Mouse (Mus musculus) left cerebral cortex, adult 2 months (tissue): ENCODE data around the gene Tbc1d1. TPM values are rescaled to one million over a fixed set of nuclear protein-coding genes. Genes with fewer than 3 reads are reported as not detected.

ENCODE experiments used
- DNase-seq, 2 experiments: peaks; one replicate each; pipeline ENCODE4 v3.0.0; 2021 to 2022; ENCODE audit warnings: low spot score in 2 of 2, mixed read lengths in 1 of 2; ENCODE audit errors: extremely low spot score in 1 of 2
- H3K27ac ChIP-seq: fragments of 200-600 bp; 2 replicates; pipeline ENCODE4 v1.8.1; 2022
- H3K4me3 ChIP-seq: fragments of 200-600 bp; 2 replicates; pipeline ENCODE4 v1.8.1; 2022
- CTCF ChIP-seq: fragments of 200-600 bp; IDR thresholded peaks from 2 replicates; pipeline ENCODE4 v1.8.1; 2022; ENCODE audit warnings: antibody characterized with exemption, mild to moderate bottlenecking, moderate library complexity
- intact Hi-C: fragments of 180-260 bp; cut with DNase I; formaldehyde crosslinking; loops from one replicate; pipeline ENCODE4 v1.15.1; 2025
- total RNA-seq, 2 experiments: library from RNA; stranded (reverse); gene quantifications; 2 replicates each; pipeline ENCODE4 v1.2.3; 2021

Tbc1d1 gene
- total RNA-seq, 2 experiments from 2014 or later: 20.2 to 24.6 TPM

GRCm38 (mm10) chr5:64232872-64233271 is 76.8 kb downstream of the Tbc1d1 start:
- no peak for DNase-seq
- intact Hi-C loops: no loop called here
- H3K4me3 ChIP-seq: no peak overlapping the region
- no peak overlapping the region for H3K27ac ChIP-seq
- no peak for TF ChIP-seq CTCF

DNA sequence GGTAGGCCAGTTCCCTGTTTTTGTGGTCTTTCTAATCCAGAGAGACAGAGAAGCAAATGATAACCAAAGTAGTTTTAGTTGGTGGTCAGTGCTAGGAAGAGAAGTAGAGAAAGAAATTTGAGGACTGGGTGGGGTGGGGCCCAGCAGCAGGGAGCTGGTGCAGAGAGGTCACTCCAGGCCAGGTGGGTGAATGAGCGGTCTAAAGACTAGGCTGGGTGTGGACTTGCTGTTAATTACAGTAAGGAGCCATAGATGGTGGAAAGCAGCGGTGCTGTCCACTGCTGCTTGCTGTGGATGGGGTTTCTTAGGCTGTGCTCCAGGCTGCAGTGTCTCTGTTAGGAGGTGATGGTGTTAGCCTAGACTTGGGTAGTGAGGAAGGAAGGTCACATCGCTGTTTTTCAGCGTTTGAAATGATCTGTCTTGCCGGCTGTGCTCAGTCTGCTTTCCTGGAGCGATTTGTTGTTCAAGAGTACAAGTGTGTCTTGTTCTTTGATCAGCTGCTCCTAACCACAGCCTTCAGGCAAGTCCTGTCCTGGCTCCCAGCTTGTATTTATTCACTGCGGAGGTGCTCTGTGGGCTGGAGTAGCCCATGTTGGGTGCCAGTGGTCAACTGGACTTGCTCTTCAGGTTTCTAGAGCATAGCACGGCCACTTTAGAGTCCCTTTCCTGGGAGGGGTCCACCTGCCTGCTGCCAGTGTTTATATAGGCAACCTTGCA is 78.3 kb downstream of the Tbc1d1 start:
- DNase-seq: no peak
- no peak for TF ChIP-seq CTCF
- intact Hi-C loops: no loop called here
- no peak overlapping the region for H3K4me3 ChIP-seq
- no peak overlapping the region for H3K27ac ChIP-seq

DNA sequence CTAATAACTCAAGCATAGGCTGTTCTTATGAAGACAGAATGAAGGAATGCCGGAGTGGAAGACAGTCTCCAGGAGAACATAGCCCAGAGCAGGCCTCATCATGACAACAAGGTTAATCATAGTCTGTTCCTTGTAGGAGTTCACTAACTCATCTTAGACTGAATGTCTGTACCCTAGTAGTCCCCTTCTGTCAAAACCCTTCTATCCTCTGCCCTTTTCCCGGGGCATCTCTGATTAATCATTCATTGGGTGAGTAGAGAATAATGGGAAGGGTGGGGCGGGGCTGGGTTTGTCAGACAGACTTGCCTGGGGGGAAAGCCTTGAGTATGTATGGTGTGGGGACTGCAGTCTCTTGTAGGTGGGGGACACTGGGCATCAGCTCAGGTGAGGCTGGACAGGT is 79.1 kb downstream of the Tbc1d1 start:
- intact Hi-C loops: no loop called here
- TF ChIP-seq CTCF: no peak
- Histone ChIP-seq H3K4me3 (no peak overlapping the region), H3K27ac (no peak overlapping the region)
- no peak for DNase-seq

DNA sequence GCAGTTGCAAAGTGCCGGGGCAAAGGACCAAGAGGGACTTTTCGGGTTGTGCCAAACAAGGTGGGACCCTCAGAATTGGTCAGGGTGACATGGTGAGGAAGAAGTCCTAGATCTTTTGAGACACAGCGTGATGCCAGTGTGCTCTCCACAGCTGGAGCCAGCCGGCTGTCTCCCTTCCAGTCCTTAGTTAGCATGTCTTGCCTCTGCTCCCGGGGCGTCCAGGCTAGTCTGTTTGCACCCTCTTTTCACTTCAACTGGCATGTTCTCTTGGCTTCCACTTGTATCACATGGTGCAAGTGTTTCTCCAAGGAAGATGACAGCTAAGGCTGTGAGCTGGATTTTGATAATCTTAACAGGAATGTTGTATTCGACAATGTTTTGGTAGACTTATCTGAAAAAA is 80.5 kb downstream of the Tbc1d1 start:
- DNase-seq: no peak
- Histone ChIP-seq H3K4me3 (no peak overlapping the region), H3K27ac (no peak overlapping the region)
- intact Hi-C loops: no loop called here
- no peak for TF ChIP-seq CTCF

- no peak for TF ChIP-seq CTCF
- no peak overlapping the region for H3K27ac ChIP-seq
- H3K4me3 ChIP-seq: no peak overlapping the region
- intact Hi-C loops: no loop called here
- DNase-seq: no peak
Observed at GRCm38 (mm10) chr5:64237263-64237662, 81.2 kb downstream of the Tbc1d1 start.

GRCm38 (mm10) chr5:64237693-64238092 is 81.6 kb downstream of the Tbc1d1 start:
- H3K4me3 ChIP-seq: no peak overlapping the region
- no peak for DNase-seq
- intact Hi-C loops: no loop called here
- no peak for TF ChIP-seq CTCF
- no peak overlapping the region for H3K27ac ChIP-seq

GRCm38 (mm10) chr5:64238894-64239652 is 83.0 kb downstream of the Tbc1d1 start:
- TF ChIP-seq CTCF: peak; percentile 10
- no peak for DNase-seq
- intact Hi-C loops: no loop called here
- no peak overlapping the region for H3K4me3 ChIP-seq
- no peak overlapping the region for H3K27ac ChIP-seq

DNA sequence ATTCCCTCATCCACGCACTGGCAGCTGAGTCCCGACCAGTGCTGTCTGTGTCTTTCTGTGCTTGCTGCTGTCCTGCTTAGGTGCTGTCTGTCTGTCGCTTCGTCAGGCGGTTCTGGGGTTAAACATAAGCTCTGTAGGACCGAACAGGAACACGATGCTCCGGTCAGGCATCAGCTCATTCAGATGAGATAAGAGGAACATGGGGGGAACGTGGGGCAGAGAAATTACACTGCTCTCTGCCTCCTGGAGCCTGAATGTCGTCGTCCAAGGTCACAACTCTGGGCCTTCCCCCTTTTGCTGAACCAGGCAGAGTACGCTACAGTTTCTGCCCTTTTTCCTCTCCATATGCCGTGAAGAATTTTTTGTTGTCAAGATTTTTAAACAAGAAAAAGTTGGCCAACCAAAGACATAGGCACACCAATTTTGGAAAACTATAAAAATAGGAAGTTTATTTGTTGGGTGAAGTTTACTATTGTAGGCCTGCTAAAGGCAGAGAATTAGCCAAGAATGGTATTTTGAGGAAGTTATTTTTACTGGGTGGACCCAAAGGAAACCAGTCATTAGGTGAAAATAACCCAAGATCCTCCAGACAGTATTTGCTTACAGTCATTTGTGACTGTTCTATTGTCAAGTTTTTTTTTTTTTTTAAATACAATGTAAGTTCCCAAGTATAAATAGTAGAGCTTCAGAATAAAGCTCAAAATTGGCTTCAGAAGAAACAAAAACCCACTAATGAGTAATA is 85.0 kb downstream of the Tbc1d1 start:
- no peak for DNase-seq
- no peak for TF ChIP-seq CTCF
- Histone ChIP-seq H3K4me3 (no peak overlapping the region), H3K27ac (peak overlapping the region; percentile 24)
- intact Hi-C loops: no loop called here

DNA sequence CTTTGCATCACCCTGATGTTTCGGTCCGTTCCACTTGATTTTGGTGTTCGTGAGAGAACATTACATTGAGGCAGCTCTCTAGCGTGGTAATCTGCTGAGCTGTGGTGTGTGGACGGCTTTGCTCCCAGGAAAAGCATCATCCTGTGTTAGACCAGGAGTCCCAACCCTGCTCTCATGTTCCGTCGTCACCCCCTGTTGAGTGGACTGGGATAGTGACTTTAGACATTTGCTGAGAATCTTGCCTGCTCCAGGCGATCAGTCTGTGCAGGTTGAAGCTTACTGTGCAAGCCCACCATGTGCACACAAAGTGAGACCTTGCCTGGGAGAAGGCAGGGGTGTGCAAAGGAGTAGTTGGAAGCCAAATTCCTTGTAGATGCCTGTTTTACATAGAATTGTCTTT is 85.8 kb downstream of the Tbc1d1 start:
- Histone ChIP-seq H3K27ac (no peak overlapping the region), H3K4me3 (no peak overlapping the region)
- intact Hi-C loops: no loop called here
- TF ChIP-seq CTCF: no peak
- no peak for DNase-seq

- Histone ChIP-seq H3K4me3 (no peak overlapping the region), H3K27ac (no peak overlapping the region)
- no peak; the same call in 1 of the 2 replicates for TF ChIP-seq CTCF
- no peak for DNase-seq
- intact Hi-C loops: no loop called here
Observed at GRCm38 (mm10) chr5:64242795-64243455, 86.8 kb downstream of the Tbc1d1 start.

- intact Hi-C loops: no loop called here
- H3K27ac ChIP-seq: no peak overlapping the region
Observed at GRCm38 (mm10) chr5:64243666-64244065, 87.6 kb downstream of the Tbc1d1 start.

DNA sequence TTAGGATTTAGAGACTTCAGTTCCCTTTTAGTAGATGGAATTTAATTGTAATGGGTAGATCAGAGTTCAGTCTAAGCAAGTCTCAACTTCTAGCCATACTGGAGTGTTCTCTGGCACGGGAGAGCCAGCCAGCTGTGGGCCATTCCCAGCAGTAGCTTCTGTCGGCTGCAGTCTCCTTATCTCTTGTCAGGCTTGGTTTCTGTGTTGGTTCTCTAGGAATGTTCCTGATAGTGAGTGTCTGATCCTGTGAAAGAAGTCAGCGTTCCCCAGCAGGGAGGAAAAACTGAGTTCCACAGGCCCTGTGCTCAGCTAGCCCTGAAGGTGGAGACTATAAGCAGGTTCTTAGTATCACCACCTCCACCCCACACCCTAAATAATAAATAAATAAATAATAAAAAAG is 88.2 kb downstream of the Tbc1d1 start:
- TF ChIP-seq CTCF: no peak
- intact Hi-C loops: no loop called here
- Histone ChIP-seq H3K27ac (no peak overlapping the region), H3K4me3 (no peak overlapping the region)
- no peak for DNase-seq

More at GRCm38 (mm10) chr5:64243666-64244065, 87.6 kb downstream of the Tbc1d1 start:
- TF ChIP-seq CTCF: no peak
- H3K4me3 ChIP-seq: no peak overlapping the region
- no peak for DNase-seq
